Mouse (Mus musculus): ENCODE results near the gene Tekt2. TPM values are rescaled to one million over a fixed set of nuclear protein-coding genes. Genes with fewer than 3 reads are reported as not detected.
A peak's percentile ranks its signal among the peaks of the same experiment; 100 is the strongest.

Tekt2 gene
- polyA plus RNA-seq, 1 experiment from 2014 or later = 7.7 TPM

- Histone ChIP-seq H3K4me1 (ENCODE audit: control insufficient read depth, insufficient read depth, low read length) (peaks cover 6% of the 10 kb centered on the region), H3K27ac (ENCODE audit: low read depth, low read length) (no peak overlapping the region), H3K36me3 (ENCODE audit: control insufficient read depth, insufficient read depth, low read length) (no peaks in the 10 kb centered on the region), H3K27me3 (ENCODE audit: control insufficient read depth, insufficient read depth, low read length) (peaks cover 17% of the 10 kb centered on the region), H3K9ac (replicated peaks; ENCODE audit: low read depth, low read length) (no peak overlapping the region), H3K9me3 (ENCODE audit: control insufficient read depth, low read length) (no peaks in the 10 kb centered on the region), H3K4me2 (ENCODE audit: low read depth, low read length) (no peak overlapping the region), H3K4me3 (ENCODE audit: low read depth, low read length) (0 out of 2 replicates have a peak overlapping the region, but pooled peaks have one; percentile 15)
- 36% methylated on average over 11 of the region's 11 CpGs for WGBS
- ATAC-seq (ENCODE audit: low read depth) = no peak
Measured at GRCm38 (mm10) chr4:126287302-126287995, 38.0 kb downstream of the Tekt2 start.

GRCm38 (mm10) chr4:126286492-126286891, 39.0 kb downstream of the Tekt2 start, which contains the start of gene Col8a2:
TSS of gene Col8a2 (plus strand) at chr4:126286793.
- Histone ChIP-seq H3K4me3 (ENCODE audit: low read depth, low read length) (peak within 1 kb of the TSS; percentile 15; the same call in 1 of the 2 replicates), H3K27me3 (ENCODE audit: control insufficient read depth, insufficient read depth, low read length) (peaks cover 17% of the 10 kb centered on the region), H3K9me3 (ENCODE audit: control insufficient read depth, low read length) (no peaks in the 10 kb centered on the region), H3K9ac (replicated peaks; ENCODE audit: low read depth, low read length) (peak within 1 kb of the TSS; percentile 25), H3K4me1 (ENCODE audit: control insufficient read depth, insufficient read depth, low read length) (peaks cover 6% of the 10 kb centered on the region), H3K4me2 (ENCODE audit: low read depth, low read length) (peak within 1 kb of the TSS; percentile 38), H3K27ac (ENCODE audit: low read depth, low read length) (no peak within 1 kb of the TSS), H3K36me3 (ENCODE audit: control insufficient read depth, insufficient read depth, low read length) (no peaks in the 10 kb centered on the region)
- no peak for ATAC-seq (ENCODE audit: low read depth)
- WGBS = 2% methylated on average over 38 of the region's 42 CpGs

- no peaks in the 10 kb centered on the region for H3K36me3 ChIP-seq (ENCODE audit: control insufficient read depth, insufficient read depth, low read length)
- ATAC-seq (ENCODE audit: low read depth) = no peak
- H3K4me3 ChIP-seq (ENCODE audit: low read depth, low read length) = no peak overlapping the region
- H3K27ac ChIP-seq (ENCODE audit: low read depth, low read length) = no peak overlapping the region
- WGBS = 88% methylated on average over 8 of the region's 8 CpGs
- H3K4me2 ChIP-seq (ENCODE audit: low read depth, low read length) = no peak overlapping the region
- no peak overlapping the region for H3K9ac ChIP-seq (replicated peaks; ENCODE audit: low read depth, low read length)
- H3K9me3 ChIP-seq (ENCODE audit: control insufficient read depth, low read length) = no peaks in the 10 kb centered on the region
- peaks cover 17% of the 10 kb centered on the region for H3K27me3 ChIP-seq (ENCODE audit: control insufficient read depth, insufficient read depth, low read length)
- peaks cover 6% of the 10 kb centered on the region for H3K4me1 ChIP-seq (ENCODE audit: control insufficient read depth, insufficient read depth, low read length)
Measured at GRCm38 (mm10) chr4:126283582-126283981, 41.9 kb downstream of the Tekt2 start.

DNA sequence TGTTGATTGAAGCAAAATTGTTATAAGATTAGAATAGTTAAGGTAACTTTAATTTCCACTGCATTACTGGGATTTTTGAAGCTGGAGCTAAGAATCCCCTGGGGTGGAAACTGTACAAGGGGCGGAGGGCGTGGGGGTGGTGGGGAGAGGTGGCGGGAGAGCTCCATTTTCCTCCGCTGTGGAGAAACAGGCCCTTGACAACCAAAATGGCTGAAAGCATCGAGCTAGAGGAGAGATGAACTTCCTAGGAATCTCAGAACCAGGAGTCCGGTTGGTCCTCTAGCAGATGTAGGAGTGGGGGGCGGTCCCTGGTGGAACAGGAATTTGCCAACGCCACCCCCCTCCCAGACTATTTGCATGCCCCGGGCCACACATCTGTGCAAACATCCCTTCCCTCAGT, 43.8 kb downstream of the Tekt2 start:
- no peaks in the 10 kb centered on the region for H3K9me3 ChIP-seq (ENCODE audit: control insufficient read depth, low read length)
- no peak overlapping the region for H3K4me2 ChIP-seq (ENCODE audit: low read depth, low read length)
- H3K27me3 ChIP-seq (ENCODE audit: control insufficient read depth, insufficient read depth, low read length) = peaks cover 11% of the 10 kb centered on the region
- H3K4me1 ChIP-seq (ENCODE audit: control insufficient read depth, insufficient read depth, low read length) = peaks cover 4% of the 10 kb centered on the region
- no peak overlapping the region for H3K4me3 ChIP-seq (ENCODE audit: low read depth, low read length)
- H3K9ac ChIP-seq (replicated peaks; ENCODE audit: low read depth, low read length) = no peak overlapping the region
- ATAC-seq (ENCODE audit: low read depth) = no peak
- H3K36me3 ChIP-seq (ENCODE audit: control insufficient read depth, insufficient read depth, low read length) = no peaks in the 10 kb centered on the region
- WGBS = 76% methylated on average over 9 of the region's 9 CpGs
- H3K27ac ChIP-seq (ENCODE audit: low read depth, low read length) = no peak overlapping the region

GRCm38 (mm10) chr4:126278961-126279360, 46.5 kb downstream of the Tekt2 start:
- no peak overlapping the region for H3K9ac ChIP-seq (replicated peaks; ENCODE audit: low read depth, low read length)
- H3K27ac ChIP-seq (ENCODE audit: low read depth, low read length) = no peak overlapping the region
- H3K36me3 ChIP-seq (ENCODE audit: control insufficient read depth, insufficient read depth, low read length) = peaks cover 7% of the 10 kb centered on the region; the same call in 1 of the 2 replicates
- H3K4me1 ChIP-seq (ENCODE audit: control insufficient read depth, insufficient read depth, low read length) = no peaks in the 10 kb centered on the region
- no peaks in the 10 kb centered on the region for H3K9me3 ChIP-seq (ENCODE audit: control insufficient read depth, low read length)
- 51% methylated on average over 9 of the region's 9 CpGs for WGBS
- H3K4me3 ChIP-seq (ENCODE audit: low read depth, low read length) = no peak overlapping the region
- ATAC-seq (ENCODE audit: low read depth) = no peak
- no peaks in the 10 kb centered on the region for H3K27me3 ChIP-seq (ENCODE audit: control insufficient read depth, insufficient read depth, low read length)
- H3K4me2 ChIP-seq (ENCODE audit: low read depth, low read length) = no peak overlapping the region

GRCm38 (mm10) chr4:126278565-126278915, 46.9 kb downstream of the Tekt2 start:
- no peak overlapping the region for H3K4me3 ChIP-seq (ENCODE audit: low read depth, low read length)
- WGBS = 35% methylated on average over 9 of the region's 9 CpGs
- H3K27ac ChIP-seq (ENCODE audit: low read depth, low read length) = no peak overlapping the region
- H3K4me2 ChIP-seq (ENCODE audit: low read depth, low read length) = no peak overlapping the region
- H3K27me3 ChIP-seq (ENCODE audit: control insufficient read depth, insufficient read depth, low read length) = no peaks in the 10 kb centered on the region
- H3K4me1 ChIP-seq (ENCODE audit: control insufficient read depth, insufficient read depth, low read length) = no peaks in the 10 kb centered on the region
- no peak for ATAC-seq (ENCODE audit: low read depth)
- H3K9me3 ChIP-seq (ENCODE audit: control insufficient read depth, low read length) = no peaks in the 10 kb centered on the region
- no peak overlapping the region for H3K9ac ChIP-seq (replicated peaks; ENCODE audit: low read depth, low read length)
- H3K36me3 ChIP-seq (ENCODE audit: control insufficient read depth, insufficient read depth, low read length) = peaks cover 11% of the 10 kb centered on the region; the same call in 1 of the 2 replicates

GRCm38 (mm10) chr4:126277906-126278564, 47.5 kb downstream of the Tekt2 start:
- no peak overlapping the region for H3K9ac ChIP-seq (replicated peaks; ENCODE audit: low read depth, low read length)
- H3K27me3 ChIP-seq (ENCODE audit: control insufficient read depth, insufficient read depth, low read length) = no peaks in the 10 kb centered on the region
- H3K4me1 ChIP-seq (ENCODE audit: control insufficient read depth, insufficient read depth, low read length) = no peaks in the 10 kb centered on the region
- H3K36me3 ChIP-seq (ENCODE audit: control insufficient read depth, insufficient read depth, low read length) = peaks cover 15% of the 10 kb centered on the region; the same call in 1 of the 2 replicates
- H3K27ac ChIP-seq (ENCODE audit: low read depth, low read length) = no peak overlapping the region
- no peak overlapping the region for H3K4me2 ChIP-seq (ENCODE audit: low read depth, low read length)
- no peak overlapping the region for H3K4me3 ChIP-seq (ENCODE audit: low read depth, low read length)
- 6% methylated on average over 13 of the region's 13 CpGs for WGBS
- H3K9me3 ChIP-seq (ENCODE audit: control insufficient read depth, low read length) = no peaks in the 10 kb centered on the region
- ATAC-seq (ENCODE audit: low read depth) = no peak

DNA sequence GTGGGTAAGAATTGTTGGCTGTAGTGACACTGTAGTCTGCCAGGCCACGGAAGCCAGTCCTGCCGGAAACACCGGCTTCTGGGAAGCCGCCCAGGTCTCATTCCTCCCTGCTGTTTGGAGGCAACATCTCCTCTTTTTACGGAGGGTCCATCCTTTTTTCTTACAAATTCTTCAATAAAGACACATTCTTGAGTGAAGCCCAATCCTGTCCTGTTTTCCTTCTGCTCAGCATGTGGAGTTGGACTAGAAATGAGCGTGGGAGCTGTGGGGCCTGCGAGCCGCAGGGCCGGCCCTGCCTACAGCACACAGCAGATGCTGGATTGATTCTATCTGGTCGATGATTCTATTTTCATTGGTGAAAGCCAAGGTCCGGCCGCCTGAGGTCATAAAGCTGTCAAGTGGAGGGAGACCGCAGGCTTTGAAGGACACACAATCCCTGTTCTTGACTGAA, 49.8 kb downstream of the Tekt2 start:
- no peaks in the 10 kb centered on the region for H3K9me3 ChIP-seq (ENCODE audit: control insufficient read depth, low read length)
- no peaks in the 10 kb centered on the region for H3K4me1 ChIP-seq (ENCODE audit: control insufficient read depth, insufficient read depth, low read length)
- no peak overlapping the region for H3K4me3 ChIP-seq (ENCODE audit: low read depth, low read length)
- 75% methylated on average over 13 of the region's 13 CpGs for WGBS
- no peak for ATAC-seq (ENCODE audit: low read depth)
- H3K9ac ChIP-seq (replicated peaks; ENCODE audit: low read depth, low read length) = no peak overlapping the region
- H3K4me2 ChIP-seq (ENCODE audit: low read depth, low read length) = no peak overlapping the region
- no peak overlapping the region for H3K27ac ChIP-seq (ENCODE audit: low read depth, low read length)
- no peaks in the 10 kb centered on the region for H3K27me3 ChIP-seq (ENCODE audit: control insufficient read depth, insufficient read depth, low read length)
- peaks cover 21% of the 10 kb centered on the region; the same call in 1 of the 2 replicates for H3K36me3 ChIP-seq (ENCODE audit: control insufficient read depth, insufficient read depth, low read length)

DNA sequence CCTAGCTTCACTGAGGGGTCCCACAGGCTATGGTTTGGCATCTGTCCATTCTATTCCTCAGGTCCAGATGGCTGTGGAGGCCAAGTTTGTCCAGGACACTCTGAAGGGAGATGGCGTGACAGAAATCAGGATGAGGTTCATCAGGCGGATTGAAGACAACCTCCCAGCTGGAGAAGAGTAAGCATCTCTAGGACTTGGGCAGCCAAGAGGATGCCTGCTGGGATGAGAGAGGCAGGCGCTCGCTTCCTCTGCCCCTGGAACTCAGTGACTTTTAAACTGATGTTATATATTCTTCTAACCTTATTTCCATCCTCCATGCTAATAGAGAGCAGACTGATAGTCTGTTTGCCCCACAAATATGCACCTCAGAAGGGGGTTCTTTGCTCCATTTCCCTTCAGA, 50.4 kb downstream of the Tekt2 start:
- Histone ChIP-seq H3K4me3 (ENCODE audit: low read depth, low read length) (no peak overlapping the region), H3K36me3 (ENCODE audit: control insufficient read depth, insufficient read depth, low read length) (peaks cover 21% of the 10 kb centered on the region; the same call in 1 of the 2 replicates), H3K27ac (ENCODE audit: low read depth, low read length) (no peak overlapping the region), H3K4me2 (ENCODE audit: low read depth, low read length) (no peak overlapping the region), H3K4me1 (ENCODE audit: control insufficient read depth, insufficient read depth, low read length) (no peaks in the 10 kb centered on the region), H3K9ac (replicated peaks; ENCODE audit: low read depth, low read length) (no peak overlapping the region), H3K27me3 (ENCODE audit: control insufficient read depth, insufficient read depth, low read length) (no peaks in the 10 kb centered on the region), H3K9me3 (ENCODE audit: control insufficient read depth, low read length) (no peaks in the 10 kb centered on the region)
- ATAC-seq (ENCODE audit: low read depth) = no peak
- 93% methylated on average over 4 of the region's 4 CpGs for WGBS
